Mouse (Mus musculus) CH12.LX (cell line): ENCODE measurements around the gene Chd5.

Experiments
- EP300 ChIP-seq: IDR thresholded peaks from 2 replicates; pipeline ENCODE4 v1.6.1; 2011; ENCODE audit warnings: low read length, improper control_type of control experiment
- MAX ChIP-seq: IDR thresholded peaks from 2 replicates; pipeline ENCODE4 v1.6.1; 2011; ENCODE audit warnings: low read length, improper control_type of control experiment

GRCm38 (mm10) chr4:152296874-152297861, 41.3 kb upstream of the Chd5 start, which contains the start of gene Icmt:
- TF ChIP-seq EP300 (no peak), MAX (no peak)
